In genomic region chr7:35035141-35035553, GRCm38 (mm10) we compare ENCODE assay signal across 8 mouse cellular contexts. TPM values are rescaled to one million over a fixed set of nuclear protein-coding genes. Genes with fewer than 3 reads are reported as not detected.
DNase-seq lines count a peak whose midpoint lies in the region; ATAC-seq and TF ChIP-seq lines count a peak whose summit lies in the region.

No protein-coding gene starts in this region.

- no peak for DNase-seq in heart, postnatal 36 days
- peak; percentile 58 for DNase-seq in hindbrain, postnatal 0 days (ENCODE audit: low spot score)
- DNase-seq in lung, postnatal 25 days (ENCODE audit: low spot score): peak; percentile 40
- no peak for DNase-seq in left cerebral cortex, adult 18-20 months (ENCODE audit: low spot score in 2 of 2)
- DNase-seq in urinary bladder, postnatal 25 days (ENCODE audit: low spot score): no peak
- DNase-seq in spleen, postnatal 36 days (ENCODE audit: low spot score in 2 of 2): no peak

- H3K36me3 ChIP-seq in heart, embryonic 12.5 days: peaks cover 28% of the 10 kb centered on the region
- H3K36me3 ChIP-seq in hindbrain, postnatal 0 days (ENCODE audit: insufficient read depth, low read length): no peaks in the 10 kb centered on the region; the same call in 1 of the 2 replicates

- intact Hi-C loops in heart, postnatal 36 days (cut with DNase I): loop anchor here (2.0 kb wide), 1 partner anchor 18 kb away; no protein-coding TSS in a partner anchor

- H3K9ac ChIP-seq in heart, embryonic 12.5 days: no peak overlapping the region
- no peak overlapping the region for H3K9ac ChIP-seq in hindbrain, postnatal 0 days (replicated peaks; ENCODE audit: low read length)

- no peak overlapping the region for H3K4me3 ChIP-seq in heart, embryonic 12.5 days
- no peak overlapping the region for H3K4me3 ChIP-seq in brown adipose tissue, adult 24 weeks (ENCODE audit: insufficient read depth, low read depth, low read length)
- no peak overlapping the region for H3K4me3 ChIP-seq in hindbrain, postnatal 0 days (ENCODE audit: low read length)

- H3K27me3 ChIP-seq in heart, embryonic 12.5 days (replicated peaks): no peaks in the 10 kb centered on the region
- H3K27me3 ChIP-seq in hindbrain, postnatal 0 days (ENCODE audit: insufficient read depth, low read length): no peaks in the 10 kb centered on the region

- 39% methylated on average over 6 of the region's 6 CpGs for WGBS in heart, embryonic 12.5 days
- 13% methylated on average over 6 of the region's 6 CpGs for WGBS in hindbrain, postnatal 0 days

- H3K4me2 ChIP-seq in heart, embryonic 12.5 days: no peak overlapping the region
- H3K4me2 ChIP-seq in hindbrain, postnatal 0 days (ENCODE audit: low read depth, low read length): no peak overlapping the region

- H3K27ac ChIP-seq in heart, embryonic 12.5 days (ENCODE audit: poor library complexity, severe bottlenecking): 0 out of 2 replicates have a peak overlapping the region, but pooled peaks have one; percentile 14
- H3K27ac ChIP-seq in brown adipose tissue, adult 24 weeks (replicated peaks; ENCODE audit: low read depth, low read length): peak overlapping the region; percentile 4; the same call in 1 of the 2 replicates
- peak overlapping the region; percentile 75; the same call in 1 of the 2 replicates for H3K27ac ChIP-seq in hindbrain, postnatal 0 days

- no peak for ATAC-seq in heart, embryonic 12.5 days (ENCODE audit: insufficient number of reproducible peaks, low FRiP score)
- peak; percentile 13; the same call in 1 of the 2 replicates for ATAC-seq in hindbrain, postnatal 0 days

- TF ChIP-seq CTCF in hindbrain, postnatal 0 days (IDR thresholded peaks at IDR 0.05; ENCODE audit: low read depth): no peak; the same call in 1 of the 2 replicates

- no peaks in the 10 kb centered on the region for H3K9me3 ChIP-seq in heart, embryonic 12.5 days (replicated peaks)
- no peaks in the 10 kb centered on the region for H3K9me3 ChIP-seq in hindbrain, postnatal 0 days (ENCODE audit: low read length)

- H3K4me1 ChIP-seq in heart, embryonic 12.5 days (replicated peaks): peaks cover 26% of the 10 kb centered on the region
- H3K4me1 ChIP-seq in brown adipose tissue, adult 24 weeks (ENCODE audit: control insufficient read depth, insufficient read depth, insufficient read length, low read length): peaks cover 44% of the 10 kb centered on the region
- H3K4me1 ChIP-seq in hindbrain, postnatal 0 days (ENCODE audit: insufficient read depth, low read length): peaks cover 17% of the 10 kb centered on the region

RNA-seq across cellular contexts. Expression of gene Cebpg, which starts 21.2 kb away (rescaled TPM):
- 23.6 and 26.3 TPM in 2 replicates for polyA plus RNA-seq in heart, embryonic 12.5 days (2016; fragmentation: Nextera tagmentation; extraction: Ambion mirVana)
- 10 to 100 TPM; 21.5 to 24.6 TPM for total RNA-seq in heart, postnatal 36 days (2021)
- 45.5 and 53.7 TPM in 2 replicates for polyA plus RNA-seq in brown adipose tissue, adult 24 weeks (2012; ENCODE audit: insufficient read depth, insufficient read length, missing spikeins)
- total RNA-seq in hindbrain, postnatal 0 days (2014; rRNA removed): 8.9 and 13.2 TPM in 2 replicates
- 14.9 and 16.0 TPM in 2 replicates for polyA plus RNA-seq in hindbrain, postnatal 0 days (2015; fragmentation: Nextera tagmentation; extraction: Ambion mirVana)
- 10 to 100 TPM; 34.4 to 36.3 TPM for total RNA-seq in left cerebral cortex, adult 18-20 months (2021)

Comparison
In these comparisons a context has a peak if more than half of its experiments do, and no peak if none do; other contexts are left out.
1. H3K27ac ChIP-seq: peak in every context shown above with its lines; median percentile 75 in hindbrain, postnatal 0 days; 14 in heart, embryonic 12.5 days; 4 in brown adipose tissue, adult 24 weeks.
2. DNase-seq: peak in hindbrain, postnatal 0 days (single experiment) and lung, postnatal 25 days (single experiment); none in heart, postnatal 36 days (0 of 2), left cerebral cortex, adult 18-20 months (0 of 2), urinary bladder, postnatal 25 days (single experiment) and spleen, postnatal 36 days (0 of 2).